Mouse (Mus musculus): ENCODE data around the gene Ttc21a. TPM values are rescaled to one million over a fixed set of nuclear protein-coding genes. Genes with fewer than 3 reads are reported as not detected.
A peak's percentile ranks its signal among the peaks of the same experiment; 100 is the strongest.

Gene Ttc21a
- polyA plus RNA-seq, 1 experiment from 2014 or later, result 0.14 TPM

- Histone ChIP-seq H3K9me3 (no peaks in the 10 kb centered on the region), H3K4me2 (no peak overlapping the region), H3K4me3 (replicated peaks) (no peak overlapping the region), H3K4me1 (no peaks in the 10 kb centered on the region), H3K9ac (no peak overlapping the region), H3K27me3 (replicated peaks) (no peaks in the 10 kb centered on the region), H3K27ac (no peak overlapping the region), H3K36me3 (peaks cover 70% of the 10 kb centered on the region)
- no peak for ATAC-seq (ENCODE audit: insufficient read depth, low FRiP score, low read depth)
- WGBS, result 77% methylated on average over 13 of the region's 13 CpGs
Measured at GRCm38 (mm10) chr9:119913087-119913838, 24.1 kb upstream of the Ttc21a start.

DNA sequence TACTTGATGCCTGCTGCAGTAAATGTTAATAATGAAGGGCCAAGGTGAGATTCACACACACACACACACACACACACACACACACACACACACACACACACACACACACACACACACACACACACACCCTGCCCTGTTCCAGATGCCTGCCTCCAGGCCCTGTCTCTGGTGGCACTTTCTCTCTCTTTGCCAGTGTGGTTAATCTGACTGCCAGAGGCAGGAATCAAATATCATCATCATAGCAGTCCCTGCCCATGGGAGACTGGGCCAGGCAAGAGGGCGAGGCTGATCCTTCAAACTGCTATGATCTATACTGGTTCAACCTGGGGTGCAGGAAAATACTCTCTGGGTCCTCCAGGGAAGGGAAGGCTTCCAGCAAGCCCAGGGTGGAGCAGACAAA, 17.5 kb upstream of the Ttc21a start:
- ATAC-seq (ENCODE audit: insufficient read depth, low FRiP score, low read depth), result no peak
- Histone ChIP-seq H3K4me2 (no peak overlapping the region), H3K9ac (no peak overlapping the region), H3K4me3 (replicated peaks) (no peak overlapping the region), H3K4me1 (no peaks in the 10 kb centered on the region), H3K27ac (no peak overlapping the region), H3K9me3 (no peaks in the 10 kb centered on the region), H3K36me3 (peaks cover 53% of the 10 kb centered on the region), H3K27me3 (replicated peaks) (no peaks in the 10 kb centered on the region)
- 88% methylated on average over 1 of the region's 1 CpGs for WGBS

GRCm38 (mm10) chr9:119923462-119923861, 13.9 kb upstream of the Ttc21a start:
- Histone ChIP-seq H3K36me3 (peaks cover 50% of the 10 kb centered on the region), H3K4me2 (no peak overlapping the region), H3K27ac (no peak overlapping the region), H3K4me1 (0 out of 2 replicates have a peak, but pooled peaks cover 8% of the 10 kb centered on the region), H3K9ac (no peak overlapping the region), H3K4me3 (replicated peaks) (no peak overlapping the region), H3K9me3 (no peaks in the 10 kb centered on the region), H3K27me3 (replicated peaks) (no peaks in the 10 kb centered on the region)
- no peak for ATAC-seq (ENCODE audit: insufficient read depth, low FRiP score, low read depth)
- 83% methylated on average over 4 of the region's 4 CpGs for WGBS

DNA sequence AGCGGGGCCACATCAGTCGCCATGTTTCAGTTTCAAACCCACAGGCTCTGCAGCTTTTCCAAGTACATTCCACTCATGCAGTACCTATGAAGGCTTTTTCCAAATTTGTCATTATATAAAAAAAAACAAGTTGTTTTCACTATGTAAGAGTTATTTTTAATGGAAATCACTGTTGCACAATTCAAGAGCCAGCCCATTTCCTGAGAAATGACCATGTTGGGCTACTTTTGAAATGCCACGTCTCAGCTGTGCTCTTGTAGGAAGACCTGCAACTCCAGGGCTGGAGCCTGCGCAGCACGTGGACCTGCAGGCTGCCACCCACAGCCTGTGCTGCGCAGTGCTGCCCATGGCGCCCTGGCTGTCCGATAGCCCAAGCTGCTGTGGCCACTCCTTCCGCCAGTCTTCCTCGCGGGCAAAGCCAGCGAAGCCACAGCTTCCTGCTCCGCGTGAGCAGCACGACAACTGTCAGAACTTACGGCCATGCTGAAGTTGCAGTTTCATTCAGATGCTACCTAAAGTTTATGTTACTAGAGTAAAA, 12.2 kb upstream of the Ttc21a start:
- 77% methylated on average over 16 of the region's 16 CpGs for WGBS
- no peak for ATAC-seq (ENCODE audit: insufficient read depth, low FRiP score, low read depth)
- Histone ChIP-seq H3K9ac (no peak overlapping the region), H3K27ac (peak overlapping the region; percentile 35; the same call in 1 of the 2 replicates), H3K4me2 (no peak overlapping the region), H3K36me3 (peaks cover 43% of the 10 kb centered on the region), H3K9me3 (no peaks in the 10 kb centered on the region), H3K4me1 (0 out of 2 replicates have a peak, but pooled peaks cover 8% of the 10 kb centered on the region), H3K27me3 (replicated peaks) (no peaks in the 10 kb centered on the region), H3K4me3 (replicated peaks) (no peak overlapping the region)

DNA sequence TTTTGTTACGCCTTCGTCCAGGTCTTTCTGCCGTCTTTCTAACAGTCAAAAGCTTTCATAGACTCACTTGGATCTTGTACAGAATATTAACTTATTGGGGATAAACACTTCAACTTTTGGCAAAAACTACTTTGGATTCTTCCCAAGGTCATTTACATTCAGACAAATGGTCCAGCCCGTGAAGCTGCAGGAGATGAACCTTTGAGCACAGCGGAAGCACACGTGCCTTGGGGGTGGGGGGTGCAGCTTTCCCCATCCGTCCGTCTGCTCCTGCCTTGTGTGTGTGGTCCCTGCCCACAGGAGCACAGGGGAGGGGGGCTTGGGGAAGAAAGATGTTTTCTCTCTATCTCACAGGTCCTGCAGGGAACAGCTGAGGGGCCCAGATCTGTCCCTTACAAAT, 11.7 kb upstream of the Ttc21a start:
- H3K27ac ChIP-seq, result peak overlapping the region; percentile 74
- no peak overlapping the region for H3K4me2 ChIP-seq
- no peak overlapping the region for H3K9ac ChIP-seq
- peaks cover 42% of the 10 kb centered on the region for H3K36me3 ChIP-seq
- no peak overlapping the region for H3K4me3 ChIP-seq (replicated peaks)
- 54% methylated on average over 8 of the region's 8 CpGs for WGBS
- ATAC-seq (ENCODE audit: insufficient read depth, low FRiP score, low read depth), result no peak
- no peaks in the 10 kb centered on the region for H3K9me3 ChIP-seq
- no peaks in the 10 kb centered on the region for H3K27me3 ChIP-seq (replicated peaks)
- H3K4me1 ChIP-seq, result 0 out of 2 replicates have a peak, but pooled peaks cover 8% of the 10 kb centered on the region

- 58% methylated on average over 5 of the region's 5 CpGs for WGBS
- no peak for ATAC-seq (ENCODE audit: insufficient read depth, low FRiP score, low read depth)
- H3K27me3 ChIP-seq (replicated peaks), result no peaks in the 10 kb centered on the region
- 0 out of 2 replicates have a peak, but pooled peaks cover 8% of the 10 kb centered on the region for H3K4me1 ChIP-seq
- H3K9me3 ChIP-seq, result no peaks in the 10 kb centered on the region
- H3K27ac ChIP-seq, result peak overlapping the region; percentile 74; the same call in 1 of the 2 replicates
- no peak overlapping the region for H3K9ac ChIP-seq
- peaks cover 44% of the 10 kb centered on the region for H3K36me3 ChIP-seq
- H3K4me3 ChIP-seq (replicated peaks), result no peak overlapping the region
- no peak overlapping the region for H3K4me2 ChIP-seq
Measured at GRCm38 (mm10) chr9:119926497-119926896, 10.9 kb upstream of the Ttc21a start.

GRCm38 (mm10) chr9:119932358-119932757, 5.0 kb upstream of the Ttc21a start:
- H3K4me3 ChIP-seq (replicated peaks), result no peak overlapping the region
- H3K27me3 ChIP-seq (replicated peaks), result no peaks in the 10 kb centered on the region
- peaks cover 8% of the 10 kb centered on the region; the same call in 1 of the 2 replicates for H3K36me3 ChIP-seq
- ATAC-seq (ENCODE audit: insufficient read depth, low FRiP score, low read depth), result peak; percentile 57; the same call in 1 of the 2 replicates
- H3K4me1 ChIP-seq, result 0 out of 2 replicates have a peak, but pooled peaks cover 7% of the 10 kb centered on the region
- H3K9ac ChIP-seq, result no peak overlapping the region
- no peak overlapping the region for H3K4me2 ChIP-seq
- WGBS, result 79% methylated on average over 12 of the region's 12 CpGs
- no peaks in the 10 kb centered on the region for H3K9me3 ChIP-seq
- H3K27ac ChIP-seq, result no peak overlapping the region

DNA sequence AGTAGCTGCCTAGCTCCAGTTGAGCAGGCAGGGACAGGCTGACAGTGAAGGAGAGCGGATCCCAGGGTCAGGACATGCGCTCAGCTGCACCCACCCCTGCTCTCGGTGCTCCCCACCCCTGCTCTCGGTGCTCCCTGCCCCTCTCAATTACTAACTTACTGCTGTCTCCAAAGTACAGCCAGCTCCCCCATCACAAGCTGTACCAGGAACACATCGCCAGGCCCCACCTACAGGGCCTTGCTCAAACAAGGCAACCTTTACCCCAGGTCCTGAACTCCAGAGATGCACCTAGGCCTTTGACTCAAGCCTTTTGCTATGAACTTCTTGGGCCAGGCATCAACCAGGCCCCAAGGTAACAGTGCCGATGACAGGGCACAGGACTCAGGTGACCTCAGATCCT, 3.7 kb upstream of the Ttc21a start:
- no peak overlapping the region for H3K4me3 ChIP-seq (replicated peaks)
- ATAC-seq (ENCODE audit: insufficient read depth, low FRiP score, low read depth), result no peak
- 91% methylated on average over 6 of the region's 6 CpGs for WGBS
- no peak overlapping the region for H3K9ac ChIP-seq
- peaks cover 8% of the 10 kb centered on the region; the same call in 1 of the 2 replicates for H3K36me3 ChIP-seq
- H3K27ac ChIP-seq, result no peak overlapping the region
- H3K4me1 ChIP-seq, result peaks cover 12% of the 10 kb centered on the region; the same call in 1 of the 2 replicates
- H3K4me2 ChIP-seq, result no peak overlapping the region
- H3K27me3 ChIP-seq (replicated peaks), result no peaks in the 10 kb centered on the region
- H3K9me3 ChIP-seq, result no peaks in the 10 kb centered on the region

- WGBS, result 71% methylated on average over 4 of the region's 4 CpGs
- Histone ChIP-seq H3K4me2 (no peak overlapping the region), H3K27me3 (replicated peaks) (no peaks in the 10 kb centered on the region), H3K4me3 (replicated peaks) (no peak overlapping the region), H3K36me3 (no peaks in the 10 kb centered on the region), H3K27ac (no peak overlapping the region), H3K4me1 (peaks cover 15% of the 10 kb centered on the region; the same call in 1 of the 2 replicates), H3K9me3 (no peaks in the 10 kb centered on the region), H3K9ac (no peak overlapping the region)
- ATAC-seq (ENCODE audit: insufficient read depth, low FRiP score, low read depth), result no peak
Measured at GRCm38 (mm10) chr9:119938496-119938895, 1.1 kb downstream of the Ttc21a start.

- Histone ChIP-seq H3K36me3 (no peaks in the 10 kb centered on the region), H3K27ac (no peak overlapping the region), H3K4me2 (no peak overlapping the region), H3K9me3 (no peaks in the 10 kb centered on the region), H3K27me3 (replicated peaks) (no peaks in the 10 kb centered on the region), H3K4me3 (replicated peaks) (no peak overlapping the region), H3K4me1 (peaks cover 13% of the 10 kb centered on the region; the same call in 1 of the 2 replicates), H3K9ac (no peak overlapping the region)
- ATAC-seq (ENCODE audit: insufficient read depth, low FRiP score, low read depth), result no peak
- WGBS, result 56% methylated on average over 10 of the region's 10 CpGs
Measured at GRCm38 (mm10) chr9:119939646-119940045, 2.2 kb downstream of the Ttc21a start.

DNA sequence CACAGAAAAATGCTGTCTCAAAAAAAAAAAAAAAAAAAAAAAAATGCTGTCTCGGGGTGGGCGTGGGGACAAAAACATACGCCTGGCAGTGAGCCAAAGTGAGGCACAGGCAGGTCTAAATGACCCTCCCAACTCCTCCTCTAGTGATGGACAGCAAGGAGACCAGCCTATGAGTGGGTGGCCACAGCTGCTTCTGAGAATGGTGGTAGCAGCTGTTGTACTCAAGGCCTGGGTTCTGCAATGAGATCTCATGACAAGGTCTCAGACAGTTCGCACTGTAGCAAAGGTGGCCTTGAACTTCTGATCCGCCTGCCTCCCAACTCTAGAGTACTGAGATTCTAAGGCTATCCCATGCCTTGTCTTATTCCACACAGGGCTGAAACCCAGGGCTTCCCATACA, 4.0 kb downstream of the Ttc21a start:
- no peak overlapping the region for H3K27ac ChIP-seq
- no peaks in the 10 kb centered on the region for H3K27me3 ChIP-seq (replicated peaks)
- ATAC-seq (ENCODE audit: insufficient read depth, low FRiP score, low read depth), result no peak
- 69% methylated on average over 5 of the region's 5 CpGs for WGBS
- H3K4me1 ChIP-seq, result peaks cover 10% of the 10 kb centered on the region; the same call in 1 of the 2 replicates
- H3K36me3 ChIP-seq, result no peaks in the 10 kb centered on the region
- no peak overlapping the region for H3K4me2 ChIP-seq
- no peak overlapping the region for H3K9ac ChIP-seq
- no peaks in the 10 kb centered on the region for H3K9me3 ChIP-seq
- H3K4me3 ChIP-seq (replicated peaks), result no peak overlapping the region

- Histone ChIP-seq H3K9ac (no peak overlapping the region), H3K4me2 (no peak overlapping the region), H3K36me3 (no peaks in the 10 kb centered on the region), H3K4me1 (peaks cover 8% of the 10 kb centered on the region; the same call in 1 of the 2 replicates), H3K27me3 (replicated peaks) (no peaks in the 10 kb centered on the region), H3K27ac (no peak overlapping the region), H3K9me3 (no peaks in the 10 kb centered on the region), H3K4me3 (replicated peaks) (no peak overlapping the region)
- 73% methylated on average over 14 of the region's 14 CpGs for WGBS
- no peak for ATAC-seq (ENCODE audit: insufficient read depth, low FRiP score, low read depth)
Measured at GRCm38 (mm10) chr9:119941861-119942260, 4.5 kb downstream of the Ttc21a start.

Measured in stomach, embryonic 15.5 days (tissue).